Mouse (Mus musculus) B cell, adult 2 months (primary cell): ENCODE results near the gene Nxpe4.
"Not testable (repeated sequence)": the region's sequence is repeated elsewhere in the genome, so short reads cannot be mapped to it uniquely, and the experiment has no call there.

Experiments used
- DNase-seq, 2 experiments: peaks; one replicate each; pipeline ENCODE4 v3.0.0; 2022

The Nxpe4 gene

DNA sequence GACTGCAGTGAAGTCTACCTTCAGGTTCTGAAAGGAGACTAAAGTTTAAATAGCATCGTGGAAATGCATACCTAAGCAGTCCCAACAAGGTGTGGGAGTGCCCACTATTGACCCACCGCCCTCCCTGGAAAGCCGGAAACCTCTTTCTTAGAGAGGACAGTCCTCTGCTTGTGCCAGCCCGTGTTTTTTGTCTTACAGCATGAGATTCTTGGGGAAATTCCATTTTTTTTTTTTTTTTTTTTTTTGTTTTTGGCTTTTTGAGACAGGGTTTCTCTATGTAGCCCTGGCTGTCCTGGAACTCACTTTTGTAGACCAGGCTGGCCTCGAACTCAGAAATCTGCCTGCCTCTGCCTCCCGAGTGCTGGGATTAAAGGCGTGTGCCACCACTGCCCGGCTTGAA lies 255.5 kb downstream of the Nxpe4 start:
- not testable (repeated sequence) for DNase-seq

DNA sequence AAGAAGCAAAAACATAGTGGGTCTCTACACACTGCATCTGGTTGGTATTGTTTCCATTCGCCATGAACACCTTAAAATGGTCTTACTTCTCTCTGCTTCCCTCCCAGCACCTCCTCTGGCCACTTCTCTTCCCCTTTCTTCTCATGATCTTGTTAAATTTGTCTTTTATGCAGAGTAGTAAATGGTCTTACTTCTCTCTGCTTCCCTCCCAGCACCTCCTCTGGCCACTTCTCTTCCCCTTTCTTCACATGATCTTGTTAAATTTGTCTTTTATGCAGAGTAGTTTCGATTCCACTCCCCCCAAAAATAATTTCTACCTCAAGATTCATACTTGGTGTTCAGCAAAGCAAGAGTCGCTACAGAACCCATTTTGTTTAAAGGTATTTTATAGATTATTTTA lies 256.2 kb downstream of the Nxpe4 start:
- DNase-seq: peak; percentile 53 to 63

DNA sequence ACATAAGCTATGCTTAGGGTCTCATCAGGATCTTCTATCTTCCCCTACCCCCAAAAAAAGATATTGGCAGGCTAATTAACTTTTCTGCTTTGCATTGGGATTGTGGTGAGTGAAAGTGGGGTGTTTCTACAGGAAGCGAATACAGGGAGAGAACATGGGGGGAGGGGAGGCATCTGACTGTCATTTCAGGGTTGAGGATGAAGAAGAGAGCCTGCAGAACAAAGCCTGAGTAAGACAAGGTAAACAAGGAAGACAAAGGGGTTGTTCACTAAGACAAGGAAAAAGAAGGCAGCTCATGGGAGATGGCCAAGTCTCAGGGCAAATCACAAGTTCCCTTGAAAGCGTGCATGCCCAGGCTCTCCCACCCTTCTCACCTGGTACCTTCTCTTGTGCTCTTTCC lies 256.6 kb downstream of the Nxpe4 start:
- DNase-seq: peak; percentile 58 to 59

DNA sequence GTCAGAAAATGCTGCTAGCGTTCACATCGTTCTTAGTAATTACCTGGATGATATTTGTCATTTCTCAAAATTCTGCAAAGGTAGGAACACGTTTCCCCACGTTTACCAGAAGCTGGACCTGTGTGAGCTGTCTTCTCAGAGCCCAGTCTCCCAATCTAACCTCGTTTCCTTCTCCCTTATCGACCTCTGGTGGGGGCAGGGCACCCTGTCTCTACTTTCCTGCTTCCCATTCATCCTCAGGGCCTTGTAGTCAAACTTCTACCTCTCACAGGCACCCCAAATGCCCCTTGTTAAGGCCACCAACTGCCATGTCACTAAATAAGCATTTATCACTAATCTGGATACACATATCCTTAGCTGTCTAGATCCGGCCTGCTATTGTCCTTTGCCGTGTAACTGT lies 257.0 kb downstream of the Nxpe4 start:
- DNase-seq: no peak

DNA sequence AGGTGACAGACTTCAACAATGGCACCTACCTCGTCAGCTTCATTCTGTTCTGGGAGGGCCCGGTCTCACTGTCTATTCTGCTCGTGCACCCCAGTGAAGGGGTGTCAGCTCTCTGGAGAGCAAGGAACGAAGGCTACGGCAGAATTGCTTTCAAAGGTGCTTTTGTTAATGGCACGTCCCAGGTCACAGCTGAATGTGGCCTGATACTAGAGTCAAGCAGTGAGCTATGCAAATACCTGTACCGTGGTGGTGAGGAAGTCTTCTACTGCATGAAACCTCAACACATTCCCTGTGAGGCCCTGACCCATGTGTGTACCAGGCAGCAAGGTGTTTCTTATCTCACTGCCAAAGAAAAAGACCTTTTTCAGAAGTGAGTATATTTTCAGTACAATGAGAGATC lies 258.6 kb downstream of the Nxpe4 start:
- peak; percentile 64 to 70 for DNase-seq

DNA sequence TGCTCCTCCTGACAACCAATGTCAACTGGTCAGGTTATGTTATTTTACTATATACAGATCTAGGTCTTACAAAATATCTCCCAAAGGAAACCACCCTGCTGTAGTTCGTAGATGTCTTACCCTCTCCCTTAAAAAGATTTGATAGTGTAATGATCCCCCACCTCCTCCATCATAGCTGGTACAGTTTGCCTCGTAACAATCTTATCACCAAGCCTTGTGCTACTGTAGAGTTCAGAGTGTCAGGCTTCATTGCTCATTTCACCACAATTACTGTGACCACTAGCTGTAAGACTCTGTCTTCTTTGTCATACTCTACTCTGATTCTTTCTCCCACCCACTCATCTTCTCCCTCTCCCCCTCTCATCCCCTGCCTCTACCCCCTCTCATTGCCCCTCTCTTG lies 259.2 kb downstream of the Nxpe4 start:
- peak in 1 of 2 experiments; percentile 23 for DNase-seq

DNA sequence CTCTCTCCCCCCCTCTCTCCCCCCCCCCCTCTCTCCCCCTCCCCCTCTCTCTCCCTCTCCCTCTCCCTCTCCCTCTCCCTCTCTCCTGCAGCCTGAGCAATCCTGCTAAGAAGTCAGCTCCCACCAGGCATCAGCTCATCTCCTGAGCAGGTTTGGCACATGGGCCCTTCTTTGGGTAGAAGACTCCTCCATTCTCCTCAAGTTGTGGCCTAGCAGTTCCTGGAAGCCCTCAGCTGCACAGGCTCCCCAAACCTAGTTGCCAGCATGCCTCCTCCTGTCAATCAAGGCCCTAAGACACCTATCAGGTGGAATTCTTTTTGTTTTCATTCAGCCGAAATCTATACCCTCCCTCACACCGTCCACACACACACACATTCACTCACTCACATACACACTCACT lies 259.7 kb downstream of the Nxpe4 start:
- DNase-seq: no peak

DNA sequence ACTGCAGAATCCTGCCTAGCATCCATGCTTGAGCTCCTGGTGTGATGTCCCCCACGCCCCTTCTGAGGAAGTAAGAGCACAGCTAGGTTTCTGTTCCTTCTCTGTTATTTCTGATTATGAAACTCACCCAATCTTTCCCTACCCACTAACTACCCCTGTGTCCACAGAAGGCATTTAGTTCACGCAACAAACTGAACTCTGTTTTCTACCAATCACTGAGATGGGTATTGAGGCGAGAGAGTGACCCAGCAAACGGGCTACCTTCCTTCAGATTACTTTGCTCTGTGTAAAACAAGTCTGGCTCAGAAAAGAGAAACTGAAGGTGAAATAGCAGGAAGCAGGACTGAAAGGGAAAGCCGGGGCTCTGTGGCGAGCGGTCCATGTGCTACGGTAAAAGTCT lies 260.6 kb downstream of the Nxpe4 start:
- peak; percentile 67 to 68 for DNase-seq

DNA sequence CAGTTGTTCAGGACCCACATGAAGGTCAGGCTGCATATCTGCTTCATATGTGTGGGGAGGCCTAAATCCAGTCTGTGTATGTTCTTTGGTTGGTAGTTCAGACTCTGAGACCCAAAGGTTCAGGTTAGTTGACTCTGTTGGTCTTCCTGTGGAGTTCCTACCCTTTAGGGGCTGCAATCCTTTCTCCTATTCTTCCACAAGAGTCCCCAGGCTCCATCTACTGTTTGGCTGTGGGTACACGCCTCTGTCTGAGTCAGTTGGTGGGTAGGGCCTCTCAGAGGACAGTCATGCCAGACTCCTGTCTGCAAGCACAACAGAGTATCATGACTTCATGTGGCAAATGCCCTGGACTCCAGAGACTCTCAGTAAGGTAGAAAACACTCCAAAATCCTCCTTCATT lies 261.4 kb downstream of the Nxpe4 start:
- DNase-seq: peak in 1 of 2 experiments; percentile 27

DNA sequence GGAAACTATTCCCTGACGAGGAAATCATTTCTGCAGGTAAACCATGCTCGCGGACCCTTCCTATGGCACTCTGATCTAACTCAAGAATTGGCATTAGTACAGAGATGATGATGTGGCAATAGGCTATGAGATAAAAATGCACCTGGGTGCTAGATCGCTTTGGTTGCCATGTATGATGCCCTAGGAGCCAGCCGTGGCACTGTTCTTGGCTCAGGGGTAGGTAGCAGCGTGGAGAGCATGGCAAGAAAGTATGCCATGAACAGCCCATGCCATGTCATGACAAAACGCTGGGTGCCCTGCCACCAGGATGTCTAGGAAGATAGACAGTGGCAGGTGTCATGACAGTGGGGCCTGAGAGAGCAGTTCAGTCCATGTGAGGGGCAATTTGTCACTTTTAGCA lies 265.4 kb downstream of the Nxpe4 start:
- no peak for DNase-seq

DNA sequence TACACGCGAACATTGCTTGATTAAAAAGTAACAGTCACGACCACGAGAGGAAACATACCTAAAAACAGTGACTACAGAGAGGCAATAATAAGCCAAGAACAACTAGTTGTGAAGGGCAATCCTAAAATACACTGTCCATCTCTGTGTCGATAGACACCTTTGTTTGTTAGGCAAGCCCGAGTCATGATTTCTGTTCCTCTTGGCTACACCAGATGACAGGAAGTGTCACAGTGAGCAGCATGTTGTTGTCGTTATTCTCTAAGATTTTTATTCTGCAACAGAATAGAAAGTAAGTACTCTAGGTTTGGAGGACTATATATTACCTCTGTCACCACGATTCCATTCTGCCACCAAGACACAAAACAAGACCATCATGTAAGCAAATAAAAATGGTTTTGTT lies 270.6 kb downstream of the Nxpe4 start:
- DNase-seq: peak in 1 of 2 experiments; percentile 33

DNA sequence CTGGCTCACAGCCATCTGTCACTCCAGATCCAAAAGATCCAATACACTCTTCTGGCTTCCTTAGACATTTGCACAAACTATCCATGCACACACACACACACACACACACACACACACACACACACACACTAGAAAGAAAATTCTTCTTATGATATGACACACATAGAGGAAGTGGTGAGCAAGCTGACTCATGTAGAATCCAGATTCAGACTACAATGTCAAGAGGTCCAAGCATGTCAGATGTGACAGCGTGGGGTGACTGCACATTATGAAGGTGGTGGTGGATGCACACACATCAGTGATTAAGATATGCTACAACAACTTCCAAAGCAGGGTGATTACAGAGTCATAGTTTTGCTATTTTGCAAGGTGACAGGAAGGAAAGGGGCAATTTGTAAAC lies 282.1 kb downstream of the Nxpe4 start:
- peak; percentile 47 to 57 for DNase-seq

DNA sequence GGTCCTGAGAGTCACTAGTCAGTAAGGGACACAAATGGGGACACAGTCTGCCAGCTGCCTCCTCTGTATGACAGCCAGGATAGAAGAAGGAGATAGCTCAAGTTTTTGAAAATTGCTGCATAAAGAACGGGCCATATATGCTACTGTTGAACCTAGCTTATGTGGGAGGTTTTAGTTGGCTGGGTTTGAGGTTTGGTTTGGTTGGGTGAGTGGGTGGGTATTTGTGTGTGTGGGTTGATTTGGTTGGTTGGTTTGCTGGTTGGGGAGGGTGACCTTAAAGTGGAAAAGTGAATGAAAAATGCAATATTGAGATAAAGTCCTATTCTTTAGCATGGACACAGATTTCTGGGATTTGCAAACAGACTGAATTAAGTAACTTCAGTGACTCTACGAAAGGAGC lies 283.0 kb downstream of the Nxpe4 start:
- peak; percentile 47 to 51 for DNase-seq

DNA sequence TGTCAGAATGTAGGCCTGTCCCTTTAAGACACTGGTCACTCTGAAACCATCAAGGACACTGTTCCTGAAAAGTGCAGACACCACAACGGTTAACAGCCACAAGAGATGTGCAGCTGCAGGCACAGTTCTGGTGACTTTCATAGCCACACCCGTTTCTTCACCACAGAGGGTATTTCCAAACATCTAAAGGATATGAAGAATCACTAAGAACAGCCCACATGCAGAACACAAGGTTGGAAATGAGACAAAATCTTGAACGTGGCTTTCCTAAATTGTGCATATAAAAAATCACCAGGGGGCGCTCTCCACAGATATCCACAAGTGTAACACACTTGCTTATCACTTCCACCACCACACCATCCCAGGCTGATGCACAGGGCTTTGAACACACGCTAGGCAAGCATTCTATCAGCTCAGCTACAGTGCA lies 286.0 kb downstream of the Nxpe4 start:
- peak; percentile 62 to 64 for DNase-seq
